Mouse (Mus musculus) cerebellum, adult 9-10 months (tissue): Measurements from ENCODE around the gene Cacna1e.

Experiments
- DNase-seq: peaks from one replicate; pipeline ENCODE4 v3.0.0; 2022

Cacna1e gene

DNA sequence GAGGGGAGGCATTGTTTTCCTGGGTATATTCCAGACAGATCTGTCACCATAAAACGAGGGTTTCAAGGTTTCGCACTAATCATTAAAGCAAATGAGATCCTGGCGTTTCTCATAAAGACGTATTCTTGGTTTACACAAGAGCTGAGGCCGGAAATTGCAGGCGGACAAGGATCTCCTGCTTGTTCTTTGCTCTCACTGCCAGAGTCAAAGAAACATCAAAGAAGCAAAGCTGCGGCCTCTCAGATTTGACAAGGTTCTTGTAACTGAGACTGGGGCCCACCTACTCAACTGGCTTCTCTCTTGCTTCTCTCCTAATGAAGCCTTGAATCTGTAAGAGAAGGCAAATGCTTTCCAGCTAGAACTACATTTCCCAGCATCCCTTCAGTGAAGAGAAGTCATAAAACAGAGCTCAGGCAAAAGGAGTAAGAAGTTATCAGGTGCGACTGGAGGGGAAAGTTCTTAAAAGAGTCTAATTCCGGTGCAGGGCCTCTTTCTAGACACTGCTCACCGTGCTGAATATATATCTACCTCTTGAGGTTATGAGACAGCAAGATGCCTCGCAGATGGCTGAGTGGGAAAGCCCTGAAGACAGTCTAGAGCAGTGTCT lies 104.3 kb downstream of the Cacna1e start:
- DNase-seq, result no peak

- DNase-seq, result no peak
These were observed 108.0 kb downstream of the Cacna1e start for GRCm38 (mm10) chr1:154776344-154776743.

DNA sequence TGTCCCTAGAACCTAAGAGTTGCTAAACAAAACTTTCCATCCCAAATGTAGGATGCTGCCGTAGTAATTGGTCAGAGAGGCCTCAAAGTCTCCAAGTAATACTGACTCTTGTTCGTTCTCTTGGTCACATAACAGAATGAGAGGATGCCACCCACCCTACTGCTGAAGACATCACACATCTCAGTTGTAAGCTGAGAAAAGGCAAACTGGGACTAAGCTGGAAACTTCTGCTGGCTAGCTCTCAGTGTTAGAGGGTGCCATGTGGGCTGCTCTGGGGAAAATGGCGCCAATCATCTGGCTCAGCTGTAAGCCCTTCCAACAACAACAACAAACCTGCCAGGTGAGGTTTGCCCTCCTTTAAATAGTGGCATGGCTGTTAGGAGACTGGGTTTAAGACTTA lies 109.8 kb downstream of the Cacna1e start:
- DNase-seq, result no peak

GRCm38 (mm10) chr1:154771111-154771510 lies 113.2 kb downstream of the Cacna1e start:
- peak; percentile 45 for DNase-seq

DNA sequence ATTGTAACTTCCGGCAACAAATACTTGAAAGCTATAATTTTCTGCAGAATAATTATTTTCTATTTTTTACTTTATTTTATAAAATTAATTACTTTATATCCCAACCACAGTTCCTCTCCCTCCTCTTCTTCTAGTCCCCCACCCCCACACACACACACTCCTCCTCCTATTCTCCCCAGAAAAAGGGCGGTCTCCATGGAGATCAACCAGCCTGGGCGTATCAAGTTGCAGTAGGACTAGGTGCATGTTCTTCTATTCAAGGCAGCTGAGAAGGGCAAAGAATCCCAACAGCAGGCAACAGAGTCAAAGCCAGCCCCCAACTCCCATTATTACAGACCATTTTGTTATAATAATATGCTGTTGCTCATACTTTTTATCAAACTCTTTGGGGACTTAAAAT lies 113.8 kb downstream of the Cacna1e start:
- no peak for DNase-seq

- DNase-seq, result no peak
These were observed 121.2 kb downstream of the Cacna1e start for GRCm38 (mm10) chr1:154763132-154763531.

GRCm38 (mm10) chr1:154752081-154752480 lies 132.2 kb downstream of the Cacna1e start:
- no peak for DNase-seq

- no peak for DNase-seq
These were observed 135.8 kb downstream of the Cacna1e start for GRCm38 (mm10) chr1:154748531-154748930.

- DNase-seq, result no peak
These were observed 139.1 kb downstream of the Cacna1e start for GRCm38 (mm10) chr1:154745241-154745640.

GRCm38 (mm10) chr1:154730411-154730961 lies 153.8 kb downstream of the Cacna1e start:
- no peak for DNase-seq

- peak; percentile 89 for DNase-seq
These were observed 154.9 kb downstream of the Cacna1e start for GRCm38 (mm10) chr1:154729269-154729980.

DNA sequence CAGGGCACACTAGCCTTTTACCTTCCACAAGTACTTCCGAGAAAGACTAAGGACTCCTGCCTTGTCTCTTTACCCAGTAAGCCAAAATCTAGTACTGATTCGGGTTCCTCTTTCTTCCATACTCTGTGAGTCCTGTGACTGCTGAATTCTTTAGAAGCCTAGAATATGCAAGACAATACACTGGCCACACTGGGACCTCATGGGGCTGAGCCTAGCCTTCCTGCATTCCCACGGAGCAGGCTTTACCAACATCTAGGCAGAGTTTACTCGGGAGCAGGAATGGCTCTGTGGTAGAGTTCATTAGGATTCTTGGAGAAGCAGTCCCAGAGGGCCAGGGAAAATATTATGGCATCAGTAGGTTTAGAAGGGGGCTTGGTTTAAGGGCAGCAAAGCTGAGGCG lies 155.6 kb downstream of the Cacna1e start:
- DNase-seq, result no peak

DNA sequence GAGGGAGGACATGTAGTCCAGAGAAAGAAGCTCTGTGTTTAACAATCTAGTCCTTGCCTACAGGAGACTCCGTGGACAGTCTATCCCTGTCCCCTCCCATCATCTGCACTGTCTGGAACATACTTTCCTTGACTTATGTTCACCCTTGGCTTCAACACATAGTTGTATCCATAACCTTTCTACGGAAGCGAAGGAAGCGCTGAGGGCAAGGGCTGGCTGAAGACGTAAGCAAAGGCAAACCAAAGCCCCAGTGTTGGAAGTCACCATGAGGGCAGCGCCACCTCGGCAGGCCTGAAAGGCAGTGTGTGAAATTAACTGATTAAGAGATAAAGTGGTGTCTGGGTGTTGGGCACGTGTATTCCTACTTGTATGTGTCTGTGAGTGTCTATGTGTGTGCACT lies 156.6 kb downstream of the Cacna1e start:
- no peak for DNase-seq

DNA sequence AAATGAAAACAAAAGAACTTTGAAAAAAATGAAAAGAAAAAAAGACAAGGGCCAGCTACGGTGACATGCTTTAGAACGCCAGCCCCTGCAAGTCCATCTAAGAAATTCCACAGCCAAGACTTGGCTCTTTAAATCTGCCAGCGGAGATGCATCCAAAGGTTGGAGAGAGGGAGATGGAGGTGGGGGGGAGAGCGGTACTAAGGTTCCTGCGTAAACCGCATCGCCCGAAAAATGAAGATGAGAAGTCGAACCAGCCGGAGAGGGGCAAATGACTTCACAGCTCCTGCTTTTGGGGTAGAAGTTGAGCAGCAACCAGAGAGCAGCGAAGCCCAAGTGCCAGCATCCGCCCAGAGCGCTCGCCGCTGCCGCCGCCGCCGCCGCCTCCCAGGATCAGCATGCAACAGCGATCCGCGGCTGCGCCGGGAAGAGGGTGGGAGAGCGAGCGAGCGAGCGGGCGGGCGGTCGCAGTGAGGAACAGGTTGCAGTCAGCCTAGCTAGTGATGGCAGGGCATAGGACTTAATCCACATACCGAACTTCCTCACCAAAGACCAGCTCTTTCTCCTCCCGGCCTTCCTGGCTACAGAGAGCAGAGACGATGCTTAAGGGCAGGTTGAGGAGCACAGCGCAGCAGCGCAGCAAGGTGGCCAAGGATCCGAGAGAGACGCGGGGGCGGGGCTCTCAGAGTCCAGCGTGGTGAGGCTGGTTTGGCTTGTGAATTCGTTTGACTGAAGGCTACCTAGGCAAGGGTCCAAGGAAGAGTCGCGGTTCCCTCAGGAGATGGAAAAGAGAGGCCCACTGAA lies 157.7 kb downstream of the Cacna1e start:
- peak; percentile 59 for DNase-seq

DNA sequence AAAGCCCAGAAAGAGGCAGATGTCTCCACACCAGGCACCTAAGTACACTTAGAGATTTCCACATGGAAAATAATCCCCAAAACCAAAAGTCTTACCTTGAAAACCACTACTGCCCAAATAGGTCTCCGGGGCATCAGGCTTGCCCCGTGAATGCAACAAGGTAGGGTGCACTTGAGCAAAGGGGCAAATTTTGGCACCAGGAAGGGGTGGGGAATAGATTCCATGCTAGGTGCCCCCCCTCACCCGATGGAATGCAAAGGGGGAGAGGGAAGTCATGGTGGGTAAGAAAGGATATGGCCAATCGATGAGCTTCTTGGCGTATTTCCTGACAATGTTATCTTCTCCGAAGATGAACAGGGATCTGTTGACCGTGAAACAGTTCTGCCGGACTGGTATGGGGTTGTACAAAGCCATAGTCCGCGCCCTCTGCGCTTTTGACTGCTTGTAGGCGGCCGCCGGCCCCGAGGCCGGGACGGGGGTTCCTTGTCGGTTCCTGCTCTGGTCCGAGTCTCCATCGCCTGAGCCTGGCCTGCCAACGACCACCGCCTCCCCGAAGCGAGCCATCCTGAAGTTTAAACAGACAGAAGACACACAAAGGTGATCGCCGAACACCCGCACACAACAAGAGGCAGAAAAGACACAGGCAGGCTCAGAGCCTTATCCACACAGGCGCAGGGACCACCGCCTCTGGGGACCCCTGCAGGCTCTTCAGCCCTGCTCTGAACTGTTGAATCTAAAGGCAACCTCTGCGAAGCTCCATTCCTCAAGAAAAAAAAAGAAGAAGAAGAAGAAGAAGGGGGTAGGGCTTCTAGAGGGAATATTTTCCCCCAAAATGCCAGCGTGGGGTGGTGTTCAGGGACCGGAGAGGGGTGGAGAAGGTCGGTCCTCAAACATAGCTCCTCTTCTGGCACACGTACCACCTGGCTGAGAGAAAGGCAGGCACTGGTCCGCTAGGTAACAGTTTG lies 158.7 kb downstream of the Cacna1e start:
- DNase-seq, result peak; percentile 20

- no peak for DNase-seq
These were observed 160.6 kb downstream of the Cacna1e start for GRCm38 (mm10) chr1:154723537-154724286.

DNA sequence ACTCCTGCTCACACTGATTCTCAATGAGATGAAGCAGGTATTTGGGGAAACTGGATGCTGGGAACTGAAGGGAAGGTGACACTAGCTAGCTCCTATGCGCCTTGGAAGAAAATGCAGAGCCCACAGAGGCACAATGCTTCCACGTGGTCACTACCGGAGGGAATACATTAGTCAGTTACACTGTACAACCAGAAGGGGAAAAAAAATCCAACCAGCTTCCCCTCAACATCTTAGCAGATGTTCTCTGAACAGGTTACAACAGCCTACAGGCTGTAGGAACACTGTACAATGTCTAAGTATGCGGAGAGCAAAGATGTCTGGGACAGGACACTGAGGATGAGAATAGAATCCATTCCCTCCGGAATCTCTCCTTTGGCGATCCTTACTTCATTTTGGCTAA lies 161.2 kb downstream of the Cacna1e start:
- DNase-seq, result no peak

DNA sequence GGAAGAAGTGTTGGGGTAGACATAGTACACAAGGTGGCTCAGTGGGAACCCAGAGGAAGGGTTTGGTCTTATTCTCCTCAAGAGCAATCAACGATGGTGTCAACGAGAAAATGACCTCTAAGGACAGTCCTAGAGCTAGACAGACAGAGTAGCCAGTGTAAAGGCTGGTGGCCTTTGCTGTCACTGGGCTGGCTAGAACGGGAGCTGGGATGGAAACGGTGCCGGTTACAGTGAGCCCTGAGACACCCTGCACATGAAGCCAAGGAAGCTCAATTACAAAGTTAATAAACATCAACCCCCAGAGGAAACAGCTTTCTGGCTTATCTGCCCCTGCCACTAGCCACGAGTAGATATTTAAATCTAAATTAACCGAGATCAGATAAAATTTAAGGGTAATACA lies 168.7 kb downstream of the Cacna1e start:
- no peak for DNase-seq

DNA sequence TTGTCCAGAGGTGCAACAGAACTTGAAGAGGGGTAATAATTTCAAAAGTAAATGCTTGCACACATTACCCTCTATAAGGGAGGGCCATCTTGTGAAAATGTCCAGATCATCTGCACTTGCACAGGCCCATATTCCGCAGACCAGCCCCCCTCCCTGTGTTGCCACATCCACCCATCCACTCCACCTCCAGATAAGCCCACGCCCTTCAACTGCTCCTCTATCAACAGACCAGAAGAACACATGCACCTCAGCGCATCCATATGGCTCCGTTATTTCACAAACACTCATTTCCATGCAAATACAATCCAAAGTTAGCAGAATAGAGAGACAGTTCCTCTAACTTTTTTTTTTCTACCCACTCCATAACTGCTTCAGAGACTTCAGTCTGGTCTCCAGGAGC lies 171.6 kb downstream of the Cacna1e start:
- no peak for DNase-seq

- DNase-seq, result no peak
These were observed 176.6 kb downstream of the Cacna1e start for GRCm38 (mm10) chr1:154707584-154708290.

DNA sequence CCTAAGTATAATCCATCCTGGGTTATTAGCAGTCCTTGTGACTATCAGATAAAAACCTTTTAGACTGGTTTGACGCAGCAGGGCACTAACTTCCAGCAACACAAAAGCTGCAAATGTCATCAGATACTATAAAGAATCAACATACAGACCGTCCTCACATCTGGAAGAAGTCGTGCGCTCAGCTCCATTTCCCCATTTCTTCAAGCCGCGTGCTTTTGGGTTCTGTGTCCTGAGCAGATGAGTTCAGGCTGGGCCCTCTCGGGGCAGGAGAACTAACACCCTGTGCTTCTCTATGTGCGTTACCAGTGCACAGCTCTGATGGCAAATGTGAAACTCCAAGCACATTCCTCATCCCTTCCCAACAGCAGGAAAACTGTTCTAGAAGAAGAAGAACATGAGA lies 177.3 kb downstream of the Cacna1e start:
- DNase-seq, result no peak
